Mouse (Mus musculus) limb, embryonic 15.5 days (tissue): Measurements from ENCODE around the gene Ankrd33b. TPM values are rescaled to one million over a fixed set of nuclear protein-coding genes. Genes with fewer than 3 reads are reported as not detected.

Experiments used
- ATAC-seq: fragments of 200-750 bp; cut with Nextera tagmentation; 2 replicates; pipeline ENCODE4 v1.8.0; 2017; ENCODE audit warnings: low read depth, moderate TSS enrichment; ENCODE audit not compliant: insufficient number of reproducible peaks, low FRiP score, low TSS enrichment
- H3K27ac ChIP-seq: fragments of 300-500 bp; sonication (generic); 2 replicates; pipeline ENCODE4 v1.5.1; 2015; ENCODE audit warnings: moderate library complexity, mild to moderate bottlenecking, inconsistent platforms
- H3K27me3 ChIP-seq: fragments of 300-500 bp; sonication (generic); 2 replicates; pipeline ENCODE4 v1.6.1; 2015; ENCODE audit warnings: inconsistent platforms
- H3K36me3 ChIP-seq: fragments of 300-500 bp; sonication (generic); 2 replicates; pipeline ENCODE4 v1.6.1; 2015; ENCODE audit warnings: inconsistent platforms
- H3K4me1 ChIP-seq: fragments of 300-500 bp; sonication (generic); 2 replicates; pipeline ENCODE4 v1.6.1; 2015; ENCODE audit warnings: inconsistent platforms
- H3K4me2 ChIP-seq: fragments of 300-500 bp; sonication (generic); 2 replicates; pipeline ENCODE4 v1.6.1; 2015; ENCODE audit warnings: mild to moderate bottlenecking, inconsistent platforms
- H3K4me3 ChIP-seq: fragments of 300-500 bp; sonication (generic); 2 replicates; pipeline ENCODE4 v1.5.1; 2015; ENCODE audit warnings: mild to moderate bottlenecking, inconsistent platforms
- H3K9ac ChIP-seq: fragments of 300-500 bp; sonication (generic); 2 replicates; pipeline ENCODE4 v1.6.1; 2015; ENCODE audit warnings: inconsistent platforms
- H3K9me3 ChIP-seq: fragments of 300-500 bp; sonication (generic); 2 replicates; pipeline ENCODE4 v1.6.1; 2016; ENCODE audit warnings: inconsistent platforms
- WGBS: fragments of 180-500 bp; shearing (Covaris S2); methylation state at CpG from one replicate; pipeline ENCODE4 v1.1.7; 2015; 5-methylcytosine and 5-hydroxymethylcytosine counted together
- polyA plus RNA-seq: library from polyadenylated mRNA; unstranded; fragments of >200 nt; fragmentation: Nextera tagmentation; extraction: Ambion mirVana; gene quantifications from 2 replicates; pipeline ENCODE4 v1.2.1, GENCODE M21; 2015

Ankrd33b gene
- polyA plus RNA-seq, 1 experiment from 2014 or later = 0.61 TPM

DNA sequence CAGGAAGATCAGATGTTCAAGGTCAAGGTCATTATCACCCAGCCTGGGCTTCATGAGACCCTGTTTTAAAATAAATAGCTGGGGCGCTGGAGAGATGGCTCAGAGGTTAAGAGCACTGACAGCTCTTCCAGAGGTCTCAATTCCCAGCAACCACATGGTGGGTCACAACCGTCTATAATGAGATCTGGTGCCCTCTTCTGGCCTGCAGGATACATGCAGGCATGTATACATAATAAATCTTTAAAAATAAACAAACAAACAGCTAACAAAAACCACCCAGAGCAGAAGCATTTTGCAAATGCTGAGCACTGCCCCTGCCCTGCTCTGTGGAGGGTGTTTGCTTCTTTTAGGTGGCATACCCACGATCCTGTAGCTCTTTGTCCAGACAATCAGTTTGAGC is 29.9 kb upstream of the Ankrd33b start:
- no peaks in the 10 kb centered on the region for H3K9me3 ChIP-seq
- ATAC-seq = no peak
- no peak overlapping the region for H3K4me3 ChIP-seq
- no peak overlapping the region for H3K27ac ChIP-seq
- no peaks in the 10 kb centered on the region for H3K4me1 ChIP-seq
- no peak overlapping the region for H3K9ac ChIP-seq
- WGBS = 88% methylated on average over 3 of the region's 3 CpGs
- H3K27me3 ChIP-seq = no peaks in the 10 kb centered on the region
- H3K36me3 ChIP-seq = no peaks in the 10 kb centered on the region
- no peak overlapping the region for H3K4me2 ChIP-seq

GRCm38 (mm10) chr15:31396755-31397154 is 29.2 kb upstream of the Ankrd33b start:
- no peak overlapping the region for H3K9ac ChIP-seq
- no peak overlapping the region for H3K4me3 ChIP-seq
- no peaks in the 10 kb centered on the region for H3K36me3 ChIP-seq
- no peak overlapping the region for H3K4me2 ChIP-seq
- WGBS = 65% methylated on average over 5 of the region's 5 CpGs
- no peaks in the 10 kb centered on the region for H3K9me3 ChIP-seq
- H3K27ac ChIP-seq = no peak overlapping the region
- H3K4me1 ChIP-seq = no peaks in the 10 kb centered on the region
- no peak for ATAC-seq
- H3K27me3 ChIP-seq = no peaks in the 10 kb centered on the region

DNA sequence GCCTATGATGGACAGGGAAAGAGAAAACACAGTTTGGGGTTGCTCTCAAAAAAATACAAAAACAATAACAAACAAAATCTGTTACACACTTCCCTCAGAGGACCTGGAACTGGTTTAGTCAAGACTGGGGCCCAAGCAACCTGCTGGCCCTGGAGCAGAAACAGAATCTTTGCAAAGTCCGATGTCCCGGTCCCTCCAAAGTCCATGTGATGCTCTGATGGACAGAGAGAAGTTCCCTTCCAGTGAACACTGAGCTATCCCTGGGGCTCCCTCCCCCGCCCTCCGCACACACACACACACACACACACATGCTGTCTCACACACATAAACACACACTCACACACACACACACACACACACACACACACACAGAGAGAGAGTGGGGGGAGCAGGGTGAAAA is 28.5 kb upstream of the Ankrd33b start:
- WGBS = 90% methylated on average over 4 of the region's 4 CpGs

DNA sequence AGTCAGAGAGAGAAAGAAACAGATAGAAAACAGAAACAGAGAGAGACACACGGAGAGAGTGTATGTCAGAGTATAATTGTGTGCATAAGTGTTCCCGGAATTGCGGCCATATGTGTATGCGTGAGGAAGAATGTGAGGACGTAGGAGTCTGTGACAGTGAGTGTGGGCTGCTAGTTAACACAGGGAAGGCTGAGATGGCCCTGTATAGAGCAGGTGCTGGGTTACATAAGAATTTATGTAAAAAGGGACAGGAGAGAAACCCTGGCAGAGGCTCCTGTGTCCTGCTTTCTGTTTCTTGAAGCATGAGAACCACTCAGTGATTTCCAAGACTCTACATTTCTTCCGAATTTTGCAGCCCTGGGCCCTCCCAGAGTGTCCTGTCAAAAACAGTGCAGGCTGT is 25.9 kb upstream of the Ankrd33b start:
- H3K4me3 ChIP-seq = no peak overlapping the region
- H3K9me3 ChIP-seq = no peaks in the 10 kb centered on the region
- no peak for ATAC-seq
- H3K36me3 ChIP-seq = no peaks in the 10 kb centered on the region
- WGBS = 78% methylated on average over 6 of the region's 6 CpGs
- no peaks in the 10 kb centered on the region for H3K4me1 ChIP-seq
- no peak overlapping the region for H3K9ac ChIP-seq
- H3K4me2 ChIP-seq = no peak overlapping the region
- H3K27me3 ChIP-seq = no peaks in the 10 kb centered on the region
- H3K27ac ChIP-seq = no peak overlapping the region

More for the DNA sequence above, 28.5 kb upstream of the Ankrd33b start:
- Histone ChIP-seq H3K4me3 (no peak overlapping the region), H3K9me3 (no peaks in the 10 kb centered on the region), H3K27me3 (no peaks in the 10 kb centered on the region), H3K9ac (no peak overlapping the region), H3K27ac (no peak overlapping the region), H3K4me1 (no peaks in the 10 kb centered on the region), H3K4me2 (no peak overlapping the region), H3K36me3 (no peaks in the 10 kb centered on the region)
- ATAC-seq = no peak

GRCm38 (mm10) chr15:31392705-31393104 is 25.2 kb upstream of the Ankrd33b start:
- Histone ChIP-seq H3K4me3 (no peak overlapping the region), H3K9ac (no peak overlapping the region), H3K27me3 (no peaks in the 10 kb centered on the region), H3K4me1 (no peaks in the 10 kb centered on the region), H3K9me3 (no peaks in the 10 kb centered on the region), H3K4me2 (no peak overlapping the region), H3K36me3 (no peaks in the 10 kb centered on the region), H3K27ac (no peak overlapping the region)
- 60% methylated on average over 7 of the region's 7 CpGs for WGBS
- ATAC-seq = no peak

DNA sequence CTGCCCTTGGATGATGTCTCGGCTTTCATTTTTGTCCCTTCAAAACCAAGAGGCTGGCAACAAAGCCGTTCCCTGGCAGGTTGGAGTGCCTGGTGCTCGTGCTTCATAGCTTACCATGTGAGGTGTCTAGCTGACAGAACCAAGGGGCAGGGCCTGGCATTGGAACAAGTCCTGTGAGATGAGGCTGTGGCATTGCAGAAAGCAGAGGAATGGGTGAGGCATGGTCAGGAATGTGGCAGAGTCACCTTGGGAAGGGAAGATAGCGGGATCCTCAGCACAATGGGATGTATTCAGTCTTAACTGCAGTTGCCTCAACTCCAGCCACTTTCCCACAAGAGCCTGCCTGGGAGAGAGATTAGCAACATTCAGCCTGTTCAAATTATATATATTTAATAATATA is 24.6 kb upstream of the Ankrd33b start:
- no peak overlapping the region for H3K27ac ChIP-seq
- WGBS = 80% methylated on average over 4 of the region's 4 CpGs
- H3K27me3 ChIP-seq = no peaks in the 10 kb centered on the region
- no peak overlapping the region for H3K4me2 ChIP-seq
- H3K4me1 ChIP-seq = no peaks in the 10 kb centered on the region
- no peak overlapping the region for H3K9ac ChIP-seq
- ATAC-seq = no peak
- H3K4me3 ChIP-seq = no peak overlapping the region
- H3K36me3 ChIP-seq = no peaks in the 10 kb centered on the region
- H3K9me3 ChIP-seq = no peaks in the 10 kb centered on the region

GRCm38 (mm10) chr15:31381936-31382468 is 14.5 kb upstream of the Ankrd33b start:
- Histone ChIP-seq H3K9ac (no peak overlapping the region), H3K36me3 (no peaks in the 10 kb centered on the region), H3K4me2 (no peak overlapping the region), H3K9me3 (no peaks in the 10 kb centered on the region), H3K27me3 (no peaks in the 10 kb centered on the region), H3K4me3 (no peak overlapping the region), H3K27ac (no peak overlapping the region), H3K4me1 (no peaks in the 10 kb centered on the region)
- no peak for ATAC-seq
- 62% methylated on average over 11 of the region's 11 CpGs for WGBS

- Histone ChIP-seq H3K4me2 (no peak overlapping the region), H3K4me1 (no peaks in the 10 kb centered on the region), H3K36me3 (no peaks in the 10 kb centered on the region), H3K9ac (no peak overlapping the region), H3K27me3 (no peaks in the 10 kb centered on the region), H3K27ac (no peak overlapping the region), H3K9me3 (no peaks in the 10 kb centered on the region), H3K4me3 (no peak overlapping the region)
- 85% methylated on average over 3 of the region's 3 CpGs for WGBS
- no peak for ATAC-seq
Observed at GRCm38 (mm10) chr15:31379471-31379870, 11.9 kb upstream of the Ankrd33b start.

GRCm38 (mm10) chr15:31375212-31375611 is 7.7 kb upstream of the Ankrd33b start:
- Histone ChIP-seq H3K4me2 (no peak overlapping the region), H3K4me3 (no peak overlapping the region), H3K36me3 (no peaks in the 10 kb centered on the region), H3K9ac (no peak overlapping the region), H3K9me3 (no peaks in the 10 kb centered on the region), H3K4me1 (no peaks in the 10 kb centered on the region), H3K27me3 (0 out of 2 replicates have a peak, but pooled peaks cover 3% of the 10 kb centered on the region), H3K27ac (no peak overlapping the region)
- WGBS = 24% methylated on average over 4 of the region's 4 CpGs
- no peak for ATAC-seq

- no peak overlapping the region for H3K4me3 ChIP-seq
- H3K27me3 ChIP-seq = peaks cover 56% of the 10 kb centered on the region
- no peak overlapping the region for H3K27ac ChIP-seq
- no peak overlapping the region for H3K9ac ChIP-seq
- no peak overlapping the region for H3K4me2 ChIP-seq
- H3K4me1 ChIP-seq = peaks cover 34% of the 10 kb centered on the region
- 10% methylated on average over 12 of the region's 12 CpGs for WGBS
- H3K36me3 ChIP-seq = no peaks in the 10 kb centered on the region
- no peaks in the 10 kb centered on the region for H3K9me3 ChIP-seq
- ATAC-seq = no peak
Observed at GRCm38 (mm10) chr15:31369125-31369612, 1.6 kb upstream of the Ankrd33b start.

DNA sequence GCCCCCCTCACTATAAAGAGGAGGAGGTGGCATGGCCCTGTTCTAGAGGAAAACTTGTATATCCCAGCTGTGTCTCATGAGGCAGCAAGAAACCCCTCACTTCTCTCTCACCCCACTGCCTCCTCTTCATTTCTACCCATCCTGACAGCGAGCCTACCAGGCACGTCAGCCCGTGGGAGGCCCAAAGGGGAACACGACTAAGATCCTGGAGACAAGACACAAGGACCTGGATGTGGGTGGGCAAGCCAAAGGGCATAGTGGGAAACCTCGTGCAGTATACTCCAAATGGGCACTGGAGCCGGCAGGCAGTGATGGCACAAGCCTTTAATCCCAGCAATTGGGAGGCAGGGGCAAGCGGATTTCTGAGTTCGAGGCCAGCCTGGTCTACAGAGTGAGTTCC is 1.0 kb upstream of the Ankrd33b start:
- H3K27me3 ChIP-seq = peaks cover 60% of the 10 kb centered on the region
- peaks cover 34% of the 10 kb centered on the region for H3K4me1 ChIP-seq
- no peak for ATAC-seq
- H3K9ac ChIP-seq = no peak overlapping the region
- no peak overlapping the region for H3K27ac ChIP-seq
- H3K4me2 ChIP-seq = no peak overlapping the region
- H3K9me3 ChIP-seq = no peaks in the 10 kb centered on the region
- 0 out of 2 replicates have a peak overlapping the region, but pooled peaks have one; percentile 54 for H3K4me3 ChIP-seq
- no peaks in the 10 kb centered on the region for H3K36me3 ChIP-seq
- 25% methylated on average over 8 of the region's 8 CpGs for WGBS

DNA sequence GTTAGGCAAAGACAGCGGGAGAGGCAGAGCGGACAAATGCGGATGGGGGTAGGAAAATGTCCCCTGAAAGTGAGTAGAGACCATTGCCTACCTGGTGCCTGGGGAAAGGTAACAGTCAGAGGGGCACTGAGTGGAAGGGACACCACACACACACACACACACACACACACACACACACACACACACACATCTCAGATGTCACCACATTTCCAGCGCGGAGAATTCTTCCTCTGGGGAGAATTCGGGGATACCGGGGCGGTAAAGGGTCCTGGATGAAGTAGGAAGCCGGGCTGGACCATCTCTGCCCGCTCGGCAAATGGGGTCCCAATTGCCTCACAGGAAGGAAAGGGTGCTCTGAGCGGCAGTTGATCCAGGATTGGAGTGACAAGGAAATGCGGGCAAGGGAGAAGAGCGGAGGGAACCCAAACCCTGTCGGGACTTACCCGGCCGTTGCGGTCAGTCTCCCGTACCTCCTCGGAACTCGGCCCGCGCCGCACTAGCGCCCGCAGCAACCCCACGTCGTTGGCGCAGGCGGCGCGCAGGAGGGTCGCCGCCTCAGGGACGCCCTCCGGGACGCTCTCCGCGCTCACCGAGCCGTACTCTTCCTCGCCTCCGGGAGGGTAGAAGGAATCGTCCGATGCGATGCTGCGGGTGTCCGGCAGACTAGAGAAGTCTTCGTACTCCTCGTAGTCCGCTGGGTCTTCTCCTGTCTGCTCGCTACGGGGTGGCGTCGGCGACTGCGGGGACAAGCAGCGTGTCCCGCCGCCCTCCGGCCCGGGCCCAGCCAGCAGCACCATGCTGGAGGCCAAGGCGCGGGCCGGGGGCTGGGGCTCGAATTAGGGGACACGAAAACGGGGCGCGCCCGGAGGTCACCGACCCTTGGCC is 688 bp downstream of the Ankrd33b start:
- peak overlapping the region; percentile 98 for H3K4me2 ChIP-seq
- H3K4me3 ChIP-seq = peak overlapping the region; percentile 54
- ATAC-seq = no peak
- peaks cover 68% of the 10 kb centered on the region for H3K27me3 ChIP-seq
- H3K9me3 ChIP-seq = no peaks in the 10 kb centered on the region
- peaks cover 34% of the 10 kb centered on the region for H3K4me1 ChIP-seq
- no peaks in the 10 kb centered on the region for H3K36me3 ChIP-seq
- H3K9ac ChIP-seq = peak overlapping the region; percentile 26
- under 1% methylated on average over 64 of the region's 72 CpGs for WGBS
- no peak overlapping the region for H3K27ac ChIP-seq
